Mouse (Mus musculus): Measurements from ENCODE around the gene Insyn1.

The Insyn1 gene

DNA sequence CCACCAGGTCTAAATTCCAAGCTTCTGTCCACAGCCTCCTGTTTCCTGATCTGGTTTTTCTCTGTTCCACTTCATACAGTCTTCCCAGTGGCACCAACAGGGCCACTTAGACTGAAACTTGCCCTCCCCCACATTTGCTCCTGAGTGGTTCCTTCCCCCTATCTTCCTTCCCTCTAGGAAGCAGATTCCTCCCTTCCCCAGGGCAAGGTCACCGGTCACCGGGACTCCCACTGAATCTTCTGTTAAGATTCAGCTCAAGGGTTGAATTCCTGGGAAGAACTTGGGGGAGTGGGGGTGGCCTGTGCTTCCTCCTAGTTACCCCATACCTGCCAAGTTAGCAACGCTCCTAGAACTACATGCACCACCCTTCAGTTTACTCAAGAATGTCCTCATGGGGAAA, 1.3 kb upstream of the Insyn1 start:
- DNase-seq (ENCODE audit: low spot score), result no peak

DNA sequence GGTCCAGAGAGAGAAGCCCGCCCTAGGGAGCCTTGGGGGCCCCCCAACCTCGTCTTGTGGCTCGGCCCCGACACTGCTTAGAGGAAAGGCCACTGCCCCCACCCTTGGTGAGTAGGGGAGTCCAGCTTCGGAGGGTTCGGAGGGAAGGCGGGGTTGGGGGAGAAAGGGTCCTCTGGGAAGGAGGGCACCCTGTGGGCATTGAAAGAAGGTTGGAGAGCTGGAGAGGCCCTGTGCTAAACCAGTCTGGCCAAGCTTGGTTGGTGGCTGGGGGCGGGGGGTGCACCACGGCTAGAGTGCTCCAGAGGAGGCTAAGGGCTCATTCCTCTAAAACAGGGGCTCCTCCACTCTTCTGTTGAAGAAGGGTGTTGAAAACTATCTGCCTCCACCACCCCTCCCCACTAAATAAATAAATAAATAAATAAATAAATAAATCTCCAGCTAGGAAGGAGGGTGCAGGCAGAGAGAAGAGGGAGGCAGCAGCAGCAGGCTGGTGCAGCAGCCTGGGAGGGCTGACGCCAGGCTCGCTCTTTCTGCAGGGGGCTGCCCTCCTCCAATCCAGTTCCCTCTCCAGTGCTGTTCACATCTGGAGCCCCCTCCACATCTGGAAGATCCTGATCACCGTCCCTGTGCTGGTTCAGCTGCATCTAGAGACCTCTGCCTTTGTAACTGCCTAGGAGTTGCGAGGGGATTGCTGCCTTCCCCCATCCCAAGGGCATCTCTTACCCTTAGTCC, 896 bp downstream of the Insyn1 start:
- DNase-seq (ENCODE audit: low spot score), result no peak

DNA sequence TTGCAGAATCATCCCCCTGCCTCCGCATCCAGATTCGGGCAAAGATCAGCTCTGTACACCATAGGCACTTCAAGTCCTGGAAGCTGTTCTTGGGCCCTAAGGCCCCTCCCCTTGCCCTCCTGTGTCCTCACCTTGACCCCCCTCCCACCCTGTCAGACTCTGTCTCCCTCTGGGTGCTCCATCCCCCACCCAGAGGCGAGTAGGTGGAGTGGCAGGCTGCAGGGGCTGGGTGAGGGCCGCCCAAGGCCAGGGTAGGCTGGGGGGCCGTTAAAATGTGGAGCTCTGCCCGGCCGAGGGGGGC, 1.4 kb downstream of the Insyn1 start:
- no peak for DNase-seq (ENCODE audit: low spot score)

DNA sequence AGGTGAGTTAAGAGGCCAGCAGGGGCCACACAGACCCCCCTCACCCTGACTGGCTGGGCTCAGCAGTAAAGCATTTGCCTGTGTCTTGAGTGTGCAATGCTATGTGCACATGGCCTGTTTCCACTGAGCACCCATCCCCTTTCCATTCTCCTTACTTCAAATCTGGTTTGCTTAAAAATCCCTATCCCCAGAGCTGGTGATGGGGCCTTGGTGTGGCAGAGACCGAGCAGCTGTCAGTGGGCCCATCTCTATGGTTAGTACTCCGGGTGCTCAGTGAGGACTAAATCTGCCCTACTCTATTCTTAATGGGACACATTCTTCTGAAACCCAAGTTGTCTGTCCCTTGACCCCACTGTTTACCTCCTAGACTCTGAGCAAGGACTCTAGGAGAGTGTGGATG, 2.0 kb downstream of the Insyn1 start:
- DNase-seq (ENCODE audit: low spot score), result no peak

DNA sequence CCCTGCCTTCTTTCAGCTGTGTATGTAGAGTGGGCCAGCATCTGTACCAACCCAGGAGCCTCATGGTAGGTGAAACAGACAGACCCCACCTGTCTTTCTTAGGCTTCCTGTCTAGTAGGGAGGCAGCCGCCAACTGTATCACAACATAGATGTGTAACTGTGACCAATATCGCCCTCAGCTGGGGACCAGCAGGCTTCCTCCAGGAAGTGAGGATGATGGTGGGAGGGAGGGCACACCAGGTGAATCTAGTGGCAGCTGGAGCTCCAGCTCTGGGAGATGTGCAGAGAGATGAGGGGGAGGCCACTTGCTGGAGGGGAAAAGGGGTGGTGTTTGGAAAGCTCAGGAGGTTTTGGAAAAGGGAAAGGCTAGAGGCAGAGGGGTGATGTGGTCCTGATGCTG, 6.6 kb downstream of the Insyn1 start:
- no peak for DNase-seq (ENCODE audit: low spot score)

DNA sequence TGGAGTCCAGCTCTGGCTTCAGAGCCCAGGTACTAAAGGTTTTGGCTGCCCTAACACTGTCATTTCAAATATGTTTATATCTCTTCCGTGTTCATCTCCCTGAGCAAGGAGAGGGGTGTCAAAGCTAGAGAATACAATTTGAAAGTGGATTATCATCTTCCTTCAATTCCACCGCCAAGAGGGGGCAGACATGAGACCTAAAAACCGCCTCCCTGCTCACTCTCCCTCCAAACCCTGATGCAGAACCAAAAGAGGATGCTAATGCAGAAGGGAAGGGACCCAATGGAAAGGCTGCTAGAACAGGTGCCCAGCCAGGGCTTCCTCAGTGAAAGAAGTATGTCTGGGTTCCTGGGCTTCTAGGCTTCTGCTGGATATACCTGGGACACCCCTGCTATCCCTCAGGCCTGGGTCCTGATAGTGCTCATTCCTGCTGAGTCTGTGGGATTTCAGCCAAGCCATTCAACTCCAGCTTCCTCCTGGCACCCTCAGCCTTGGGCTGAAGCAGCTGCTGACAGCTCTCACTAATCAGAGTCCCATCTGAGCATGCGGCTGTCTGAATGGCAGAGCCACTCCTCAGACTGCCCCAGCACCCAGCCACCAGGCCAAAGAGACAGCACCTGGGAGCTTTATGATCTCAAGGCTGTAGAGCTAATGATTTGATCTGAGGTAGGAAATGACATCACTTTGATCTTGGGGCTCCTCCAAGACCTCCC, 8.2 kb downstream of the Insyn1 start:
- DNase-seq (ENCODE audit: low spot score), result no peak

DNA sequence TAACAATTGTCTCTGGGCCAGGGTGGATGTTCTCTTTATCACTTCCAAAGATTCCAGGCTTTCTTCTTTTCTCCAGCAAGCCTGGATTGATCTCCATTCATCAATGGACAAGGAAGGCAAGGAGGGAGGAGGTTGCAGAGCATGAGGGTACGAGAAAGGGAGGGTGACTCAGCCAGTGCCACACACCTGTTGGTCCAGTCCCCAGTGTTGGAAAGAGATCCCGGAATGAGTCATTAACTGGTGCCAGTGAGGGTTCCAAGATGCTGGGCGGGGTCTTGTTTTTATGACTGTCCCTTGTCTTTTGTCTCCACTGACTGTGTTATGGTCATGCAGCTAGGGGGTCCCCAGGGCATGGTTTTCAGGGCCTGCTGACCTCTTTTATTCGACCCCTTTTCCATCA, 9.5 kb downstream of the Insyn1 start:
- DNase-seq (ENCODE audit: low spot score), result no peak

DNA sequence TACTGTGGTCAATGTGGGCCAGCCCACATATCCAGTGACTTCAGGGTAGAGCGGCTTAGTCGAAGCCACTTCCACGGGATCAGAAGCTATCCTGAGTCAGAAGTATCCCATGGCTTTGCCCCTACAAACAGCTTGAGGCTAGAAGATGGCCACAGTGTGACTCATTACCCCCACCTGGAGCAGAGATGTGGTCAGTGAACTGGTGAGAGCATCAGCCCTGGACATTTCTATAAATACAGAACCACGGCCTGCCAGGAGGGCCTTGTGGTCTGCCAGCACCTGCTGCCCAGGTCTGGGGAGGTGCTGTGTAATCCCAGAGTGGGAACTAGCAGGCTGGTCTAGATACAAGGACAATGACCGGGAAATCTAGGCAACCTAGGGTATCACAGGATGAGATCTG, 12.5 kb downstream of the Insyn1 start:
- DNase-seq (ENCODE audit: low spot score), result no peak

DNA sequence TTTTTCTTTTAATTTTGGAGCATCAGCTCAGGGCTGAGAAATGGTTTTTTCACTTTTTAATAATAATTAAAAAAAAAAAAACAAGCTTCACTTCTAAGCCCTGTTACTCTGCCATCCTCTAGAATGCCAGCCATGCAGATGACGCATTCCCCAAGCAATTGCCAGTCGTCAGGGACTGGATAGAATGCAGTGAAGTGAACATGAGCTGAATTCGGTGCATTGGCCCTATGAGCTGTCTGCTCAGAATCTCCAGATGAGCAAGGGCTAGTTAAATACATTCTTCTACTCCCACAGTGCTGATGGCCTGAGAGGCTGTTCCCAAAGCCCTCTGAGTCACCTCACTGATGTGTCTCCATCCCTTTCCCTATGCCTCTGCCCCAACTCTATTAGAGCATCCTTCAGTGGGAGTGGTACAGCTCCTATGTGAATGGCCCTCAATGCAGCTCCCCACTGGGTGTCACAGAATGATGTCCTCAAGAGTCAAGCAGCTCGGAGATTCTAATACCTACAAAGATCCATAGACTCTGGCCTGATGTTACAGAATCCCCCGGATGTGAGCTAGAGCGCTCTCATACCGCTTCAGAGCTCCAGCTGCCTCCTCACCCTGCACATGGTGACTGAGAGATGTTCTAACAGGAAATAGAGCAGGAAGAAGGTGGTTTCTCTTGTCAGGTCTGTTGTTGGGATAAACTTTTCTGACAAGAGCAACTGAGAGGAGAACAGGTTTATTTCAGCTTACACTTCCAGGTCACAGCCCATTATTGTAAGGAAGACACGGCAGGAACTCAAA, 19.0 kb downstream of the Insyn1 start:
- no peak for DNase-seq (ENCODE audit: low spot score)

DNA sequence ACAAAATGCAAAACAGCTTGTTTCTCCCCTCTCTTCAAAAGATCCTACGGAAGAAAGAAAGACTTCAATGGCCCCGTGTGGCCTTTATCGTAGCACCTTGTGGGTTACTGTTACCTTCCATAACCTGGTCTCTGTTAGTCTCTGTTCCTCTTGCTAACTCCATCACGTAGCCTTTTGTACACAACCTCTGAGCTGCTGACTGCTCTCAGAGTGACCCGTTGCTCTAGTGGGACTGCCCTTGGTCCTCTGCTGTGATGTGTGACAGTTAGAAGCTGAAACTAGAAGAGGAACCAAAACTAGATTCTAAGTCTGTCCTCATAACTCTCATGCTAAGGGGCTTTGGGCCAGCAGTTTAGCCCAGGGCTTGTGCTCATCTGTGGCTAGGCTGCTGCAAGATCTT, 22.0 kb downstream of the Insyn1 start:
- no peak for DNase-seq (ENCODE audit: low spot score)

DNA sequence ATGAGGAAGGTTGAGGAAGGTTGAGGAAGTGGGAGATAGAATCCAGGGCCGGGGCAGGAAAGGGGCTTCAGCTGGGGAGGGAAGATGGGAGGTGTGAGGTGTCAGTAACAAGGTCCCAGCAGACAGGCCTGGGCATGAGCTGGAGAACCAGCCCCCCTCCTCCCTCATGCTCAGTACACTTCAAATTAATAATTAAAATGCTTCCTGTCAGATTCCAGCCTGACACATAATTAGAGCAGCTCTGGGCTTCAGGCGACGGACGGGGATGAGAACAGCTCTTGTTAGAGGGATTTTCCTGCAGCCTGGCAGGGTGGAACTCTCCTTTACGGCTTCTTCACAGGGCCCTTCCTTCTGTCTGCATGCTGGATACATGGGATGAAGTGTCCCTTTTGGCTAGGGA, 25.3 kb downstream of the Insyn1 start:
- no peak for DNase-seq (ENCODE audit: low spot score)

DNA sequence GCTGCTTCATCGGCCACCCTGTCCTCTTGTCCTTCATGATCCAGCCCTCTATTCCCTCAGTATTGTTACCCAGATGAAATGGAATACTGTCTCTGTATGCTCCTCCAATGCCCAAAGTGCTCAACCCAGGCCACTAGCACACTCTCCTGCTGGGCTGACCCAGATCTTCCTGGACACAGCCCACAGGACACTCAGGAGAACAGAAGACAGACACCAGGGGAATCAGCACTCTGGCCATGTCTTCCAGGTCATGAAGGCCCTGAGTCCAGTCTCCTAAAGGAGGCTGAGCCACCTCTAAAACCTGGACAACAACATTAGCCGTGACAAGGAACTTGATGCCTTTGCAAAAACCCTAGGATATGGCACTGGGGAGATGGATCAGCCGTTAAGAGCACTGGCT, 28.1 kb downstream of the Insyn1 start:
- no peak for DNase-seq (ENCODE audit: low spot score)

DNA sequence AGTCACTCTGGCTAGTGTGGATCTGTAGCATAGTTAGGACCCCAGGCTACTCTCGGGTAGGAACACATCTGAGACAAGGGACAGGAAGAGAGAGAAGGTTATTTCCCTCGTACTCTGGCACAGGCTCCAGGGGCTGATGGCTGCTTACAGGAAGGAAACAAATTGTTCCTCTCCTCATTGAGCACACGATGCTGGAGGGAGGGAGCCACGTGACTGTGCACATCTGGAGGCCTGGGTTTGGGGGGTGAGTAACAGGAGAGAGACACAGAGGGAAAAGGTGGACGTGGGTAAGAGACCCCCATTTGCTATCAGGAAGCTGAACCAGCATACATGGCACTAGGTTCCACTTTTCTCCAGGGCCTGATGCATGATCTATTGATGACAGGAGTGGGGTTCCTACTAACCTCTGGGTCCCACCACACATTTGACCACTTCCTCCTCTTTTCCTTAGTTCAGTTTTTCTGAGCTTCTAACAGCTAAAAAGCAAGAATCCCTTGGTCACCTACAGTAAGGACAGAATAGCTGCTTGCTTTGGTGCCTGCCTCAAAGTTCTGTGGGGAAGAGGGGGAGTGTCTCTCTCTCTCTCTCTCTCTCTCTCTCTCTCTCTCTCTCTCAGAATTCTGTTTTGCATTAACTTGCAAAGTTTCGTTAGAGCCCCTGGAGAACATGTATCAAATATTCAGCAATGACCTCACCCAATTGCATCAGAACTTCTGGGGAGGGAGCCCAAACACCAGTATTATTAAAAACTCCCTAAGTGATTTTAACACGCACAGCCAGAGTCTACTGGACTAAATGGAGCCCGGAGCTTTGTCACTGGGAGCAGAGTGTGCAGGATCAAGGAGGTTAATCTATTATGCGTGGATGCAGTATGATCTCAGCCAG, 29.7 kb downstream of the Insyn1 start:
- no peak for DNase-seq (ENCODE audit: low spot score)

DNA sequence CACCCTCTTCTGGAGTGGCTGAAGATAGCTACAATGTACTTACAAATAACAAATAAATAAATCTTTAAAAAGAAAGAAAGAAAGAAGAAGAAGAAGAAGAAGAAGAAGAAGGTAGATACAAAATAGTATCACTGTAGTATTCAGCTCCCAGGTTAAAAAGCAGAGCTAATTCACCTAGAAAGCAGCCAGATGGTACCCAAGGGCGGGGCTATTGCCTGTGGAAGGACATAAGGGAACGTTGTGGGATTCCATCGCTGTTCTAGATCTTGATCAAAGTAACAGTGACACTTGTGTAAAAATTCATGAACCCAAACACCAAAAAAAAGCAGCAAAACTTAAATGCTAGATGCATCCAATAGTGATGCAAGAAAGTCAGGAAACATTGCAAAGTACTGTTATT, 31.6 kb downstream of the Insyn1 start:
- no peak for DNase-seq (ENCODE audit: low spot score)

DNA sequence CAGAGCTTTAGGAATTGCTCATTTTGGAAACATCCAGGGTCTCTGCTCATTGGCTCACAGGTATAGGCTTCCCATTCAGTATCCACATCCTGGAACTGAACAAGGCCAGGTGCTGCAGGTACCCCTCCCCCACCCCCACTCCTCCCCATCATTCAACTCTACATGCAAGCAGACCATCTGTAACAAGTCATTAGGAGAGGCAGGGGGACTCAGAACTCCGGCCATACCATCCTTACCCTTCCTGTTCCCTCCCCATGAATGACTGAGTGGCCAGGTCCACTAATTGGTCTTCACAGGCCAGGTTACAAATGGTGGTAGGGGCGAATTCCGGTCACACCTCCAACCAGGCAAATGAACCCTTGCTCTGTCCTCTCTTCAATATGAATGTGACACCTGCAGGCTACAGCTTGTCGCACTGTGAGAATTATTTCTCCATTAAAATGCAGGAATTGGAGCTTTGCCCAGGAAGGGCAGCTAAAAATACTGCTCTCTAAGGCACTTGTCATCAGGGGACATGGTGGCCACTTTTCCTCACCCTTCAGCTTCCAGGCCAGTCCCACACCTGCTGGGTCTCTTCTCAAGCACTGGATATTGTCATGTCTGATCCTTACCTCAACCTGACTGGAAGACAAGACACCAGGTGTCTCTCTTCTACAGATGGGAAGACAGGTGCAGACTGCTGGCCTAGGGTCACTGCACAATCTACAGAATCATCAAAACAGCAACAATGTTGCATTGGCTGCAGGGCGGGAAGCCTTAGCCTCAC, 32.6 kb downstream of the Insyn1 start:
- DNase-seq (ENCODE audit: low spot score), result no peak

DNA sequence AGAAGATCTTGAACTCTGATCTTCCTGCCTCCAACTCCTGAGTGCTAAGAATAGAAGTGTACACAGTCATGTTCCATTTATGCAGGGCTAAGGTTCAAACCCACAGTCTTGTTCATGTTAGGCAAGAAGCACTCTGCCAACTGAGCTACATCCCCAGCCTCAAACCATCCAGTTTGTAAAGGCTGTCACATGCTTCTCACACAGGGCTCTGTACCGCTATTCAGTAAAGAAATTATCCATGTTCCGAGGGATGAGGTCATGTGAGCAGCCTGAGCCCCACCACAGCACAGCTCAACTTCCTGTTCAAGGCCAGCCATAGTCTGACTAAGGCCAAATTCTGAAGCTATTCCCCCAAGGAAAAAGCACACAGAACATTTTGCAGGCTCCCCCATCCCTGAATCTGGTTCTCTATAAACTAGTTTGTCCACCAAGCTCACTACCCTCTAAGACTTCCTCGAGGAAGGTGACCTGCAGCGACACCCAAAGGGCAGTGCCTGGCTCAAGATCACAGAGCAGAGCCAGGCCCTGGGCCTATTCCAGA, 33.5 kb downstream of the Insyn1 start:
- no peak for DNase-seq (ENCODE audit: low spot score)

DNA sequence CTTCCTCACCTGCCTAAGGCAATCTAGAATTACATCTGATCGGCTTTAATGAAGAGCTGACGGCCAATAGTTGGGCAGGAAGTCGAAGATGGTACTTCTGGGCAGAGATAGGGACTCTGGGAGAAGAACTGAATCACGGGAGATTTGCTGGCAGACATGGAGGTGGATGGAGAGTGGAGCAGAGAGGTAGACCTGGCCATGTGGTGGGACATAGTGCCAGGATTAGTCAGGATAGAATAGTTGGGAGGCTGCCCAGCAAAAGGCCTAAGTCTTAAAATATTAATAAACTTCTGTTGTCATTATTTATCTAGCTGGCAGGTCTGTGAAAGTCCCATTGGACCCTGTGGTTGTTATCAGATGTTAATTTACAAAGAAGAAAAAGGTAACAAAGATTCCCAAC, 36.7 kb downstream of the Insyn1 start:
- DNase-seq (ENCODE audit: low spot score), result no peak

DNA sequence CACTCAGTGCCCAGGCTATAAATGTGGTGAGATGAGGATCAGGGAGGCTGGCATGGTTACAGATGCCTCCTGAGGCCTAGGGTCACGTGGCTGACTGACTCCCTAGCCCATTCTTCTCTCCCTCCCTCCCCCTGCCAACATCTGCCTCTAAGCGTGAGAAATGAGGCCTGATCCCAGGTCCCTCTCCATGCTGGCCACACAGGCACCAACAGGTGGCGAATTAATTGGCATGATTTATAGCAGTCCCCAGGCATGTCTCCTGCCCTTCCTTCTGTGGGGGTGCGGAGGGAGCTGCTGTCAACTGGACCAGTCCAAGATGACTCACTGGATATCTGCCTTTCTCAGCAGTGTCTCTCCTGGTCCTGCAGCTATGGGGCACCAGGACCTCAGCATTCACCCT, 39.4 kb downstream of the Insyn1 start:
- no peak for DNase-seq (ENCODE audit: low spot score)

DNA sequence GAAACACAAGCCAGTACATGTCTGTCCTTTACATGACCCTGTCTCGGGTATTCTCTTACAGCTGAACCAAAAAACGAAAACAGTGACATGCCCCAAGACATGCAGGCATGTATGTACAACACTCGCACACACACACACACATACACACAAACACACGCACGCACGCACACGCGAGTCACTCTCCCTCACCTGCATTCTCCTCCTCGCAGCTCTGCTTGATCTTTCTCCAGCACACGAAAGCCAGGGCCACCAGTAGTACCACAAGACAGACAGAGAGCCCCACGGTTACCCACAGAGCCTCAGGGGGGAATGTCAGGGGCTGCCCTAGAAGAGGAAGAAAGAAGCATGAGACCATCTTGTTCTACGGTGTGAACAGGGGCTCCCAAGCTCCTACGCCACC, 42.0 kb downstream of the Insyn1 start:
- DNase-seq (ENCODE audit: low spot score), result no peak

DNA sequence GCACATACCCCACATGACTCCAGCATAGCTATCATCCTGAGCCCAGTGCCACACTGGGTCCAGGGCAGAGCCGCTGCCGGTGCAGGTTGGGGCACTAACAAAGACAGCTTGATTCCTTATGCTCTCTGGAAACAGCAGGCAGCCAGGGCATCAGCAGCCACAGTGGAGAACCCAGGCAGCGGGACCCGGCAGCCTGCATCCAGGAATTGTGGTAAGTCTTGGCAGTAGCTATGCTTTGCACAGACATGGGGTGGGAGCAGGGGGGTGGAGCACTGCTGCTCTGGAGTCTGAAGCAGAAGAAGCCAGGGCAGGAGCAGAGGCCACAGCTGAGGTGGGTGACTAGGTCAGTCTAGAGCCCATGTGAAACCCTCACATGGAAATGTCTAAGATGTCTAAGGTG, 43.8 kb downstream of the Insyn1 start:
- no peak for DNase-seq (ENCODE audit: low spot score)

DNA sequence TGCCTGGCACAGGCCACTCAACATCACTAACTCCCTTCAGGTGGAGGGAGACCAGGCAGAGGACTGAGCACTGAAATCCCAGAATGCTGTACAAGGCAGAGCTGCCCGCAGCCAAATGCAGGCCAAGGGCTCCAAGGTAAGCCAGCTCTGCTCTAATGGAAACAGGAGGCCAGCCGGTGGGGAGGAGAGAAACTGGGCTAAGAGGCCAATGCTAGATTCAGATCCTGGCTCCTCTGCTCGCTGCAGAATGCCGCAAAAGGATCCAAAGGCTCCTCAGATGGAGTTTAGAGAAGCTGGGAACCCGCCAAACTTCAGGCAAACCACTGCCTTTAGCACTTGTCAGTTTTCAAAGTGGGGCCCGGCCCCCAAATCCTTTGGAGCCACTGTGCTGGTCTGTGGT, 44.9 kb downstream of the Insyn1 start:
- DNase-seq (ENCODE audit: low spot score), result no peak
